Mouse (Mus musculus) thymus, adult 18-20 months (tissue): ENCODE data around the gene Galnt18.

ENCODE experiments used
- DNase-seq, 2 experiments: peaks; one replicate each; pipeline ENCODE4 v3.0.0; 2022; ENCODE audit warnings: mixed read lengths in 2 of 2

Gene Galnt18

GRCm38 (mm10) chr7:111779504-111780242 lies at the start of gene Galnt18:
Galnt18 (minus strand) TSS chr7:111779977.
- DNase-seq, result peak; percentile 13 to 17

- DNase-seq, result no peak
Observed at GRCm38 (mm10) chr7:111827337-111827736, 47.6 kb upstream of the Galnt18 start.

GRCm38 (mm10) chr7:111813093-111813492 lies 33.3 kb upstream of the Galnt18 start:
- no peak for DNase-seq

- no peak for DNase-seq
Observed at GRCm38 (mm10) chr7:111811036-111811435, 31.3 kb upstream of the Galnt18 start.

- DNase-seq, result no peak
Observed at GRCm38 (mm10) chr7:111809796-111810195, 30.0 kb upstream of the Galnt18 start.

GRCm38 (mm10) chr7:111806083-111806482 lies 26.3 kb upstream of the Galnt18 start:
- DNase-seq, result no peak

- no peak for DNase-seq
Observed at GRCm38 (mm10) chr7:111804646-111805045, 24.9 kb upstream of the Galnt18 start.

DNA sequence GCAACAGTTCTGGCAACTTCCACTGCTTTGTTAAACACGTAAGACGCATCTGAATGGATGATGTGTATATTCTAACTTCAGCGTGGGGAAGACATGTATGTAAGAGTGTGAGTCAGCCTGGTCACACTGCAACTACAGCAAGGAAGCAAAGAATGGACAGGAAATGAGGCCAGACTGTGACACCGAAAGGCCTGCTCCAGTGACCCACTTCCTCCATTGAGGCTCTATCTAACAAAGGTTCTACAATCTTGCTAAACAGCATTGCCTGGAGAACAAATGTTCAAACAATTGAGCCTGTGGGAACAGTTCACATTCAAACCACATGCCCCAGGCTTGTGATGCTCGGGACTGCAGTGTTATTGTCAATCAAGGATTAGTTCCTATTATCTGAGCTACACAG lies 21.0 kb upstream of the Galnt18 start:
- no peak for DNase-seq

DNA sequence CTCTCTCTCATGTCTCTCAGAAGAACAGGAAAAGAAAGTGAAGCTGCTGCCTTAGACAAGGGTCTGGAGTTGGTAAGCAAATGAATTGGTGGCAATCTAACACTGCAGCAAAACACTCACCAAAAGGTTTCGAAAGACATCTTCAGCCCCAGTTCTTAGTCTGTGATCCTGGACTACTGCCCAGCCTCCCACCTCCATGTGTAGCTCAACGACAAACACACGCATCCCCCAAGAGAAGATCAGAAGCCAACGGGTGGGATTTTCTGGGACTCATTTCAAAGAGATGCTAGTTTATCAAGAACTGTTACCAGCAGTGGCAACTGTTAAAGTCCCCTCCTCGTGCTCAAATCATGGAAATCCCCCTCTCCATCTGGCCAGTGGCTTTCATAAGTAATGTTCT lies 20.3 kb upstream of the Galnt18 start:
- DNase-seq, result no peak

- DNase-seq, result no peak
Observed at GRCm38 (mm10) chr7:111799021-111799420, 19.2 kb upstream of the Galnt18 start.

GRCm38 (mm10) chr7:111797337-111798010 lies 17.7 kb upstream of the Galnt18 start:
- no peak for DNase-seq

GRCm38 (mm10) chr7:111795059-111795458 lies 15.3 kb upstream of the Galnt18 start:
- no peak for DNase-seq

DNA sequence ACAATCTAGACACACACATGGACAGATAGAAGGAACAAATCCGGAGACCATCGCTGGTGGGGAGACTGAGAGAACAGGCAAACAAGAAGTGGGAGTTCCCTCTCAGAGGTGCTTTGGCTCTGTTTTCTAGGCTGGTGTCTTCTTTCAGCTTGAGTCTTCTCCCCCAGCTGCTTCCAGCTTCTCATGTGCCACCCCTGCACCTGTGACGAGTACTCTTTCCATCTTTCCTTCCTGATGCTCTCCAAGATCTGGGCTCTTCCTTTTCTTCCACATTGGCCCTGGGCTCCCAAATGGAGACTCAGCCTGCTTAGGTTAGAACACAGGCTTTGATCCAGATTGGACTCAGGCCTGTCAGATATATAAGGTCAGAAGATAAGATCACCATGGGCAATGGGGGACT lies 12.4 kb upstream of the Galnt18 start:
- DNase-seq, result no peak

DNA sequence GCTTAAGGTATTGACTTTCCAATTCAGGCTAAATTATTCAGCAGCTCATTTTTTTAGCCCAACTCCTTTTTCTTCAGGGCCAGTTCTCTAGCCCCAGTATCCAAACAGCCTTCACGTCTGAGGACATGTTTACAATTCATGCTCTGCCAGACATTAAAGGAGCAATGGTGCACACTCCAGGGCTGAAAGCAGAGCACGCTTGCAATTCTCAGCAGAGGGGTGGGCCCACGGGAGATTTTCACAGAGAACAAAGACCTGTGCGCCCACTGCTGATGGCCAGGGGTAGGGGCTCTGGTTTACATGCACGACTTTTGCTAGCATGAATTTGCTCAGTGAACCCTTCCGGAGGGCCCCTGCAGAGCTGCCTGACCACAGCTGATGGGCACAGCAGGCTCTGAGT lies 11.6 kb upstream of the Galnt18 start:
- DNase-seq, result no peak

GRCm38 (mm10) chr7:111787921-111788320 lies 8.1 kb upstream of the Galnt18 start:
- DNase-seq, result no peak

DNA sequence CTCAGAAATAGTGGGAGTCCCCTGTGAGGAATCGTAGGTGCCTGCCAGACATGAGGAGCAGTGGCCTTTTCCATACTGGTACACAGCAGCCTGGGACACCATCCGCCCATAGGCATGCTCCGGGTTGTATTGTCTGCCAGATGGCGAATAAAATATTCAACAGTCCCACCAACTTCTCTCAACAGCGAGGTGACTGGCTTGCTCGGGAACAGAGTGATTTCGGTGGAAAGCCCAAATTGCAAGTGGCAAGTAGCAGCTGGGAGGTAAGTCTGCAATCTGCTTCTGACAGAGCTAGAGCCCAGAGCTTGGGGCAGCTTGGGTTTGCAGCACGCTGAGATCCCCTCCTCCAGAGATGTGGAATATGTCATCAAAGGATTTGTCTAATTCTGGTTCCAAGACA lies 5.7 kb upstream of the Galnt18 start:
- no peak for DNase-seq

- no peak for DNase-seq
Observed at GRCm38 (mm10) chr7:111782126-111782525, 2.3 kb upstream of the Galnt18 start.

- DNase-seq, result no peak
Observed at GRCm38 (mm10) chr7:111781316-111781715, 1.5 kb upstream of the Galnt18 start.

DNA sequence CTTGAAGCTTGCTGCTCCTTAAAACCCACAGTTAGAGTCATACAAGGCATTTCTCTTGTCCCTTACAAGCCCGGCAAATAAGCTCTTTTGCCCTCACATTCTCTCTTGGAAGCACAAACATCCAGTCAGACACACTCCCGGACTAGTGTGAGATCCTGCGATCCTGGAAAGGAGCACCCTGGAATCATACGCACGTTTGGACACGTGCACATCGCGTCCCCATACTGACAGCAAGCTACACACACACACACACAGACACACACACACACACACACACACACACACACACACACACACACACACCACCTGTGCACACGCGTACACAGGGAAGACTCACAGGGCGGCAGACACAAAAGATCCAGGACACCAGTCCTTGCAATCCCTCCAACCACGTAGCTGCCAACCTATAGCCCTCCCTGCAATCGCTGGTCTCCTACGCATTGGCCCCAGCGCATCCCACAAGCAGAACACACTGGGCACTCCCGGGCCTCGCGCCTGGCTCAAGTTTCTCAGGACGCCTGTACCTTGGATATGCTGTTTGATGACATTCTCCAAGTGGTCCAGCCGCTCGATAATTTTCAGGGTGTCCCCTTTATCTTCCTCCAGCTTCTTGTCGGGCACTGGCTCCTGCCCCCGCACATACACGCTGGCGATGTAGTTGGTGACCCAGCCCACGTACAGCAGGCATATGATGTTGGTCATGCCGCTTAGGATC lies 831 bp downstream of the Galnt18 start:
- no peak for DNase-seq

DNA sequence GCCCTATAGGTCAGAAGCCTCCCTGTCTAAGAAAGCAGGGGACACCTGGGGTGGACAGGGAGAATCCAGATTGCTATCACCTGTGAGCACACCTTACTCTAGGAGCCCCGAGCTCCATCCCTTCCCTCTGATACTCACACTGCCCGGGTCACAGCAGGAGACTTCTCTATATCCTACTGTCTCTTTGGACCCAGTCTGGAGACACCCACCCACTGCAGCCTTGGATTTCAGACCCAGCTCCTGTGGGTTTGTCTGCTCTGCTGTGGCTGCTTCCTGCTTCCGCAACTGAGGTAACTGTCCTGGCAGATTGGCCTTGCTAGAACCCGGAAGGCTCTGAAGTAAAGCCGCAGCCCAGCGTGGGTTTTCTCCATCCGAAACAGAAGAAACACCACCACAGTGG lies 1.6 kb downstream of the Galnt18 start:
- DNase-seq, result no peak

GRCm38 (mm10) chr7:111777186-111777585 lies 2.6 kb downstream of the Galnt18 start:
- no peak for DNase-seq

DNA sequence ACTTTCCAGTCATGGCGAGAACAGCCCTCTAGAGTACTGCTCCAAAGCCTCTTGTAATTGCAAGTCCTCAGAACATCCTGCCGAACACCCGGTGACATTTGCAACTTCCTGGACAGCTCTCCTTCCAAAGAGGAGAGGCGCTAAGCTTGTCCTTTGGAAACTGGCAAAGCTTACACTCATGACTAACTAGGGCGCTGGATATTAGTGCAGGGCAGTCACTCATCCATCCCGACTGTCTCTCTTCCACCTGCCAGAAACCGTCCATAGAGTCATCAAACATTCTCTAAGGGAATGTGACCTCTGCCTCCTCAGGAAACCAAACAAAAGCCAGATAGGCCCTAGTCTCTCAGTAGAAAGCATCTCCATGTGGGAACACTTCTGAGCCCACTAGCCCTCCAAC lies 3.6 kb downstream of the Galnt18 start:
- DNase-seq, result no peak

GRCm38 (mm10) chr7:111772398-111772797 lies 7.4 kb downstream of the Galnt18 start:
- no peak for DNase-seq

GRCm38 (mm10) chr7:111771251-111771801 lies 8.5 kb downstream of the Galnt18 start:
- DNase-seq, result no peak
